Mouse (Mus musculus) cerebellum, adult 9-10 months (tissue): ENCODE results near the gene Kcnt1.

Experiments used
- DNase-seq: peaks from one replicate; pipeline ENCODE4 v3.0.0; 2022

Kcnt1 gene

GRCm38 (mm10) chr2:25879061-25879460 lies 15.5 kb downstream of the Kcnt1 start:
- no peak for DNase-seq

GRCm38 (mm10) chr2:25882276-25882675 lies 18.7 kb downstream of the Kcnt1 start:
- DNase-seq, result no peak

- DNase-seq, result no peak
Measured at GRCm38 (mm10) chr2:25884756-25885155, 21.2 kb downstream of the Kcnt1 start.

- DNase-seq, result no peak
Measured at GRCm38 (mm10) chr2:25887226-25887625, 23.7 kb downstream of the Kcnt1 start.

DNA sequence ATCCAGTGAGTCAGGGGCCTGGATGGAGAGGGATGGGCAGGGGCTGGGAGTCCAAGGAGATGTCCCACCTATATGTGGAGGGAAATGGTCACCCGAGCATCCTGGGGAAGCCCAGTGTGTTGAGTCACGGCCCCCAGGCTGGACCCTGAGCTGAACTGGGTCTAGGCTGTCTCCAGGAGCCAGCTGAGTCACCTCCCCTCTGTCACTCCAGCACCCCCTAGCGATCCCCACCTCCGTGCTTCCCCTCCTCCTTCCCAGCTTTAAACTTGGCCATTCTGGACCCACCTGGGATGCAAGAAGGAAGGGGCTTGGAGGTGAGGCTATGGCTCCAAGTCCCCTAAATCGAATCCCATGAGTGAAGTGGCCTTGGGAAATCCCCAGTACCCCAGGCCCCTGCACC lies 24.6 kb downstream of the Kcnt1 start:
- no peak for DNase-seq

DNA sequence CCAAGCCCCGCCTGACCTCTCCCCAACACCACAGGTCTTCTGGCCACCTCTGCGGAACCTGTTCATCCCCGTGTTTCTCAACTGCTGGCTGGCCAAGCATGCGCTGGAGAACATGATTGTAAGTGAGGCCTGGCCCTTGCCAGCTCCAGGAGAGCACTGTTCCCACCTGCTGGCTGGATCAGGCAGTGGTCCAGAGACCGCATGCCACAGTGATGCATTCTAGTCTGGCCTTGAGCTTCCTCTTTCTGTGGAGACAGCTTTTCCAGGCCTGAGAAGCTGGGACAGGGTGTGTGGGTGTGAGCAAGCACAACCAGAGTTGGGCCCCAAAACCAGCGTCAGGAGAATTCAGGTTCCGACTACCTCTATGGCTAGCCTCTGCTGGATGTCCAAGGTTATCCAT lies 28.9 kb downstream of the Kcnt1 start:
- peak; percentile 77 for DNase-seq

GRCm38 (mm10) chr2:25898970-25899369 lies 35.4 kb downstream of the Kcnt1 start:
- DNase-seq, result no peak

GRCm38 (mm10) chr2:25909872-25910271 lies 46.3 kb downstream of the Kcnt1 start:
- DNase-seq, result no peak

- peak; percentile 53 for DNase-seq
Measured at GRCm38 (mm10) chr2:25913247-25913646, 49.7 kb downstream of the Kcnt1 start.

DNA sequence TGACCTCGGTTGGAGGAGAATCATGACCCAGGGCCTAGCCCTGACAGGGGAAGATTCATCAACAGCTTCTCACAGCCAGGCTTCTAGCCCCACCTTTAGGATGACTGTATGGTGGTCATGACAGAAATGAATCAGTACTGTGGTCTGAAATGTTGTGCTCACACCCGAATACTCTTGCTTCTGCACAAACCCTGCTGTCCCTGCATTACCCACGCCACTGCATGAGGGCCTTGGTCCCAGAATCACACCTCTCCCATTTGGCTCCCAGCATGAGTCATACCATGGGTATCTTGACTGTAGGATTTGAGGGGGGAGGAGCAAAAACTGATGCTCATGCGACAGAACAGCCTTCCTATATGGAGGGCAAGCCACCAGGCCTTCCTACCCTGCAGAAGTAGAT lies 50.7 kb downstream of the Kcnt1 start:
- DNase-seq, result peak; percentile 50

GRCm38 (mm10) chr2:25914821-25915220 lies 51.3 kb downstream of the Kcnt1 start:
- no peak for DNase-seq

- DNase-seq, result no peak
Measured at GRCm38 (mm10) chr2:25918408-25918807, 54.9 kb downstream of the Kcnt1 start.

DNA sequence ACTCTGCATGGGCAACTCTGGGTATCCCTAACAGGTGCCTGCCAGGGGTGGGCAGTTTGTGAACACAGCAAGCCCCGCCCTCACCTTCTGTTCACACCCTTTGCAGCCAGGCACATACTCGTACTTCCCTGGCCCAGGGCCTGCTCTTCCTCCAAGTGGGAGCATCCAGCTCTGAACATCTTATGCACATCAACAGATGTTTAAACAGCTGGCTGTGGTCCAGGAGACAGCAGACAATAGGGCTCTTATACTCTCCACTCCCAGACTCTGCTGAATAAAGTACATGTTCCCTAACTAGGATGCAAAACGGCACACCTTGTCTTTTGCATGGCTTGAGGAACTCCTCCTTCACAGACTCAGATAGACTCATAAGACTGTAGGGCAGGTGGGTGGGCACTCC lies 56.4 kb downstream of the Kcnt1 start:
- DNase-seq, result peak; percentile 54

- no peak for DNase-seq
Measured at GRCm38 (mm10) chr2:25923799-25924198, 60.3 kb downstream of the Kcnt1 start.

DNA sequence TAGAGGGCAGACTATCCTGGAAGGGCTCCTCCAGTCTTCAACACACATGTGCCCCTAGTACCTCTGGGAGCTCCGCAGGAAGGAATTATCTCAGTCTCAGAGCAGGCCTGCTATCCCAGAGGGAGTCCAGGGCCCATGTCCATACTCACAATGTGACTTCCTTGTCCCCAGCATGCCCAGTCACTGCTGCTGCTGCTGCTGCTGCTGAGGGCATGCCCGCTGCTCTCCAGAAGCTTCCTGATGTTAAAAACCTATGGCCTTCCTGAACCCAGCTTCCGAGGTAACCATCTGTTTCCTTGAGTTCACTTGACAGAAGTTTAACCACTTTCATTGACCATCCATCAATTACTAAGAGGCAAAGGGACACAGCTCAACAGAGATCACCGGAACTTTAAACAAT lies 61.4 kb downstream of the Kcnt1 start:
- no peak for DNase-seq

- DNase-seq, result no peak
Measured at GRCm38 (mm10) chr2:25927821-25928220, 64.3 kb downstream of the Kcnt1 start.

DNA sequence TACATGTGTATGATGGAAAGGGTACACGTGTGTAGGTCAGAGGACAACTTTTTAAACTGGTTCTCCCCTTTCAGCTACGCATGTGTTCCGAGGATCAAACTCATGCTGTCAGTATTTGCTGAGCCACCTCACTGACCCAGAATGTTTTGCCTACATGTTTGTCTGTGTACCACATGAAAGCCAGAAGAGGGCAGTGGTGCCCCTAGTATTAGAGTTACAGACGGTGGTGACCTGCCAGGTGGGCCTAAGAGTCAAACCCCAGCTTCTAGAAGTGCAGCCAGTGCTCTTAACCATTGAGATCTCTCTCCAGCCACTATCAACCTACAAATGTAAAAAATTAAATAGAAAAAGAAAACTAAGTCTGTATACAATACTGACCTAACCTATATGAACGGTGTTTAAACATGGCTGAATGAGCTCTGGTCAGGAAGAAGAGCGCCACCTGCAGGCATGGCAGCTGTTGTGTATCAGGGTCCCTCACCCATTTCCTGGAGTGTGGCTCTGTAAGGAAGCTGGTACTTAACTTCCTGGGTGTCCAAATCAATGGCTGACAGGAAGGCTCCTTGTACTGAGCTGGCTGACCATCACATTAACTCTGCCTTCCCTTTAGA lies 67.8 kb downstream of the Kcnt1 start:
- no peak for DNase-seq

DNA sequence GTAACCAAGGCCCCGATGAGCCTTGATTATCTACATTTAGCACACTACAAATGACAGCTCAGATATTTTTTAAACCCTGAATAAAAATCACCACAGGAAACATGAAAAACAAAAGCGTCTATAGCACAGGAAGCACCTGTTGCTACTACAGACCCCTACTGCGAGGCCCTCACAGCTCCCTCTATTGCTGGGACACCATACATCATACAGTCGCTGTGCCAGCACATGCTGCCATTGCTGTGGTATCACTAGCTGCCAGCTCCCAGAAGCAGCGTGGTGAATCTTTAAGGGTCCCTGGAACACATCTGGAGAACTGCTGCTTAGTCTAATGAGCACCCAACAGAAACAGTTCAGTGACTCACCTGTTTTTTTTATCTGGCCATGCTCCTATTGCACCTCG lies 77.0 kb downstream of the Kcnt1 start:
- no peak for DNase-seq

DNA sequence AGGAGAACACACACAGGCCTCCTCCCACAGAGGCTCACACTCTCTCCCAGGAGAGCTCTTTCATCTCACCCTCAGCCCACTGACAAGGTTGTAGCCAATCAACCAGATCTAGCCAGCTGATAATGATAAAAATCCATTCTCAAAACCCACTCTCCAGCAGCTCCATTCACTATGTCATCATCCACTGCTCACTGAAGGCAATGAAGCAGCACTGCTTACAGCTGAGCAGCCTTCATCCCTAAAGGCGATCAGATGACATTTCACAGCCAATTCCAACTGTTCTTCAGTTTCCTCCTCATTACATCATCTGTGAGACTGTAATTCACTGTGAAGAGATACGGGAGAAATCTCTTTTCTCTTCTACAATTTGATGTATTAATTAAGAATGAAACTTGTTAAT lies 80.3 kb downstream of the Kcnt1 start:
- no peak for DNase-seq

GRCm38 (mm10) chr2:25947950-25948349 lies 84.4 kb downstream of the Kcnt1 start:
- DNase-seq, result no peak

GRCm38 (mm10) chr2:25949291-25949690 lies 85.8 kb downstream of the Kcnt1 start:
- no peak for DNase-seq
